Mouse (Mus musculus) hindbrain, embryonic 15.5 days (tissue): Measurements from ENCODE around the gene Prmt8. TPM values are rescaled to one million over a fixed set of nuclear protein-coding genes. Genes with fewer than 3 reads are reported as not detected.

Experiments
- ATAC-seq: fragments of 200-750 bp; cut with Nextera tagmentation; 2 replicates; pipeline ENCODE4 v1.8.0; 2017; ENCODE audit warnings: low read depth, moderate number of reproducible peaks, moderate TSS enrichment; ENCODE audit not compliant: low FRiP score
- H3K27ac ChIP-seq: fragments of 300-500 bp; sonication (generic); replicated peaks from 2 replicates; pipeline ENCODE4 v1.5.1; 2015; ENCODE audit warnings: mild to moderate bottlenecking, inconsistent platforms
- H3K27me3 ChIP-seq: fragments of 300-500 bp; sonication (generic); 2 replicates; pipeline ENCODE4 v1.6.1; 2015; ENCODE audit warnings: control low read depth, inconsistent platforms
- H3K36me3 ChIP-seq: fragments of 300-500 bp; sonication (generic); 2 replicates; pipeline ENCODE4 v1.6.1; 2015; ENCODE audit warnings: control low read depth, inconsistent platforms
- H3K4me1 ChIP-seq: fragments of 300-500 bp; sonication (generic); replicated peaks from 2 replicates; pipeline ENCODE4 v1.6.1; 2015; ENCODE audit warnings: control low read depth, inconsistent platforms
- H3K4me2 ChIP-seq: fragments of 300-500 bp; sonication (generic); 2 replicates; pipeline ENCODE4 v1.6.1; 2015; ENCODE audit warnings: moderate library complexity, mild to moderate bottlenecking, inconsistent platforms
- H3K4me3 ChIP-seq: fragments of 300-500 bp; sonication (generic); 2 replicates; pipeline ENCODE4 v1.5.1; 2015; ENCODE audit warnings: mild to moderate bottlenecking, inconsistent platforms
- H3K9ac ChIP-seq: fragments of 300-500 bp; sonication (generic); 2 replicates; pipeline ENCODE4 v1.6.1; 2015; ENCODE audit warnings: inconsistent platforms
- H3K9me3 ChIP-seq: fragments of 300-500 bp; sonication (generic); 2 replicates; pipeline ENCODE4 v1.6.1; 2016; ENCODE audit warnings: control low read depth, inconsistent platforms
- WGBS: fragments of 180-500 bp; shearing (Covaris S2); methylation state at CpG from one replicate; pipeline ENCODE4 v1.1.7; 2015; 5-methylcytosine and 5-hydroxymethylcytosine counted together
- polyA plus RNA-seq: library from polyadenylated mRNA; unstranded; fragments of >200 nt; fragmentation: Nextera tagmentation; extraction: Ambion mirVana; gene quantifications from 2 replicates; pipeline ENCODE4 v1.2.1, GENCODE M21; 2015

The Prmt8 gene
- polyA plus RNA-seq, 1 experiment from 2014 or later: 34.4 TPM

DNA sequence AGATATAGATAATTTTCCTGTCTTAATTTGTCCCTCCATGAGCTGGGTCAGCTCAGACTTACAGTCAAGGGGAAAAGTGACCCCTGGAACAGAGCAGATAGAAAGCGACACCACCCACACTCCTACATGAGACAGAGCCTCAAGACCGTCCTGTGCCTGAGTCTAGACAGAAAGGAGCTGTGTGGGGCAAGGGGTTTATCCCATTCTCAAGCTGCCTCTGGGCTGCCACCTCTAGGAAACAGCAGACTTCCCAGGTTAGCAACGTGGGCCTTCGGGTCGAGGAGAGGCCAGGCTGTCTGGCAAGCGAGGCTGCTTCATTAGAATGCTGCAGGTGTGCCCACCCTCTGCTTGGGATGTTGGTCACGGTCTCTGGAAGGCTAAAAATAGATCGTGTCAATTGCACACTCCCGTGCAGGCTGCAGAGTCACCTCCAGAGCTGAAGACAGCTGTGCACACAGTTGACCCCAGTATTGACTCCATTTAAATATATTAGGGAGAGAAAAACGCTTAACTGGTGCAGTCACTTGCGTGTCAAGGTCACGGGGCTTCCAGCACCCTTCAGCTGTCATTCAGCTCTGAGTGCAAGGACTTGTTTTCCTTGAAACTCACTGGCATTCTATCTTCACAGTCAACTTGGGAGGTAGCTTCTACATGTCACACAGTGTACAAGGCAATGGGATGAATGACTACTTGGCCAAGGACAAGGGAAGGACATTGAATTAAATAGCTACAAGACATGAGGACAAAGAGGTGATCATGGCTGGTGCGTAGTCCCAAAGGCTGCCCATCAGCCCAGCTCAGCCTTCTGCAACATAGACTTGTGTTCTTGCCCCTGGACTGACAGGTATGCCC, 33.9 kb downstream of the Prmt8 start:
- Histone ChIP-seq H3K4me3 (no peak overlapping the region), H3K9me3 (no peaks in the 10 kb centered on the region), H3K9ac (no peak overlapping the region), H3K4me2 (no peak overlapping the region), H3K4me1 (peaks cover 24% of the 10 kb centered on the region), H3K36me3 (no peaks in the 10 kb centered on the region), H3K27me3 (no peaks in the 10 kb centered on the region), H3K27ac (peak overlapping the region; percentile 71)
- peak; percentile 84 for ATAC-seq
- 26% methylated on average over 13 of the region's 13 CpGs for WGBS

DNA sequence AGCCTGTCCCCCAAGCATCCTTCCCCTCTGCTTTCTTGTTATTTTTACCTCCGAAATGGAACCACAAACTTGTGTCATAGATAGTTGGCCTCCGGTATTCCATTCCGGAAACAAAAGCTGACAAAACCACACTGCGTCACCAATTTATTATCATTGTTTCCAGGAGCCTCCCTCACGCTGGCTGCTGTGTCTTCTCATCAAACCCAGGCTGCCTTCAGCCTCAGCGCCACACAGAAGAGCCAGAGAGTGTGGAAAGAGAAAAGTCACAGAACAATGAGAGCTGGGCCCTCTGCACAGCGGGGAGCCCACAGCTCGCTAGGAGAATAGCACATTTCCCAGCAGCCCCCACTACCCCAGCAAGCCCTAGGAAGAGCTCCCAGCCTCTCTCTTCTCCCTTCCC, 46.1 kb downstream of the Prmt8 start:
- H3K27ac ChIP-seq: no peak overlapping the region
- no peak overlapping the region for H3K9ac ChIP-seq
- H3K36me3 ChIP-seq: no peaks in the 10 kb centered on the region
- H3K4me3 ChIP-seq: no peak overlapping the region
- no peak for ATAC-seq
- no peaks in the 10 kb centered on the region for H3K27me3 ChIP-seq
- H3K4me1 ChIP-seq: peaks cover 16% of the 10 kb centered on the region
- H3K4me2 ChIP-seq: no peak overlapping the region
- WGBS: 27% methylated on average over 8 of the region's 8 CpGs
- H3K9me3 ChIP-seq: no peaks in the 10 kb centered on the region

- no peak overlapping the region for H3K4me3 ChIP-seq
- peaks cover 33% of the 10 kb centered on the region for H3K4me1 ChIP-seq
- no peak overlapping the region for H3K9ac ChIP-seq
- no peaks in the 10 kb centered on the region for H3K36me3 ChIP-seq
- H3K9me3 ChIP-seq: no peaks in the 10 kb centered on the region
- H3K27ac ChIP-seq: no peak overlapping the region
- H3K4me2 ChIP-seq: no peak overlapping the region
- H3K27me3 ChIP-seq: no peaks in the 10 kb centered on the region
- WGBS: 66% methylated on average over 14 of the region's 14 CpGs
- no peak for ATAC-seq
These were observed 49.4 kb downstream of the Prmt8 start for GRCm38 (mm10) chr6:127719875-127720274.

- peak; percentile 55; the same call in 1 of the 2 replicates for ATAC-seq
- no peaks in the 10 kb centered on the region for H3K27me3 ChIP-seq
- 14% methylated on average over 21 of the region's 21 CpGs for WGBS
- peak overlapping the region; percentile 48 for H3K27ac ChIP-seq
- H3K9me3 ChIP-seq: no peaks in the 10 kb centered on the region
- no peaks in the 10 kb centered on the region for H3K36me3 ChIP-seq
- H3K4me3 ChIP-seq: peak overlapping the region; percentile 11; the same call in 1 of the 2 replicates
- H3K4me1 ChIP-seq: peaks cover 25% of the 10 kb centered on the region
- peak overlapping the region; percentile 19; the same call in 1 of the 2 replicates for H3K9ac ChIP-seq
- H3K4me2 ChIP-seq: peak overlapping the region; percentile 46
These were observed 51.8 kb downstream of the Prmt8 start for GRCm38 (mm10) chr6:127717239-127718137.

DNA sequence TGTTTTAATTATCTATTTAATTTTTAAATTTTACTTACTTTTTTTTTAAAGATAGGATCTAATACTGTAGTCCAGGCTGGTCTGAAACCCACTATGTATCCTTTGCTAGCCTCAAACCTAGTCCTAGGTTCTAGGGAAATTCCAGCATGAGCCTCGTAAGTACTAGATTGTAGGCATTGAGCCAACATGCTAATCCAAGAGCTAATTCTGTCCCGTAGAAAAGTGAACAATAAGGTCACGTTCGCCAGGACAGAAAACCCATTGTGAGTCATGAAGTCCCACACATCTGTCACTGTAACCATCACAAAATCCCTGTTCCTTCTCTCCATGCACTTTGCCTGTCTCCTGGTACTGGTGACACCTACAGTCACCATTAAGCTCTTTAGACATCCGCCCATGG, 53.8 kb downstream of the Prmt8 start:
- ATAC-seq: no peak
- H3K4me2 ChIP-seq: no peak overlapping the region
- H3K9ac ChIP-seq: no peak overlapping the region
- no peaks in the 10 kb centered on the region for H3K36me3 ChIP-seq
- peaks cover 22% of the 10 kb centered on the region for H3K4me1 ChIP-seq
- 44% methylated on average over 5 of the region's 5 CpGs for WGBS
- H3K9me3 ChIP-seq: no peaks in the 10 kb centered on the region
- no peaks in the 10 kb centered on the region for H3K27me3 ChIP-seq
- H3K4me3 ChIP-seq: no peak overlapping the region
- H3K27ac ChIP-seq: no peak overlapping the region

DNA sequence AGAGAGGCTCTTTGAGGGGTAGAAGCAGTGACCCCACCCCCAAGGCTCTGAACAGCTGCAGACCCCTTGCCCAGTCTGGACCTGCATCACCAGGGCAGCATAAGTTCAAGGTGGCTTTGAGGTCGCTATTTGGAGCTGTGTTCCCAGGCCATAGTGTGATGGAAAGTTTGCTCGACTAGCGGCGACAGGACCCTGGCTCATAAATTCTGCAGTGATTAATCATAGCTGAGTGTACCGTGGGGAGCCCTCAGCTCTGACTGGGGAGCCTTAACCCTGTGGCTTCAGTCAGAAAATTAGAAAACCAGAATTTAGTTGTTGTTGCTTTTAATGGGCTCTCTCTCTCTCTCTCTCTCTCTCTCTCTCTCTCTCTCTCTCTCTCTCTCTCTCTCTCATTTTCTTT, 54.4 kb downstream of the Prmt8 start:
- WGBS: 47% methylated on average over 5 of the region's 5 CpGs
- no peak overlapping the region for H3K27ac ChIP-seq
- no peak for ATAC-seq

GRCm38 (mm10) chr6:127708218-127708628, 61.0 kb downstream of the Prmt8 start:
- WGBS: 58% methylated on average over 1 of the region's 1 CpGs
- Histone ChIP-seq H3K4me3 (no peak overlapping the region), H3K27me3 (no peaks in the 10 kb centered on the region), H3K27ac (peak overlapping the region; percentile 49), H3K36me3 (no peaks in the 10 kb centered on the region), H3K4me1 (peaks cover 13% of the 10 kb centered on the region), H3K4me2 (no peak overlapping the region), H3K9me3 (no peaks in the 10 kb centered on the region), H3K9ac (no peak overlapping the region)
- ATAC-seq: peak; percentile 54; the same call in 1 of the 2 replicates

More for the DNA sequence above, 54.4 kb downstream of the Prmt8 start:
- no peaks in the 10 kb centered on the region for H3K9me3 ChIP-seq
- no peaks in the 10 kb centered on the region for H3K36me3 ChIP-seq
- no peak overlapping the region for H3K4me2 ChIP-seq
- peaks cover 22% of the 10 kb centered on the region for H3K4me1 ChIP-seq
- no peak overlapping the region for H3K9ac ChIP-seq
- no peaks in the 10 kb centered on the region for H3K27me3 ChIP-seq
- no peak overlapping the region for H3K4me3 ChIP-seq

GRCm38 (mm10) chr6:127701036-127701783, 68.1 kb downstream of the Prmt8 start:
- peak; percentile 79 for ATAC-seq
- 6% methylated on average over 10 of the region's 11 CpGs for WGBS
- Histone ChIP-seq H3K4me1 (peaks cover 24% of the 10 kb centered on the region), H3K4me3 (no peak overlapping the region), H3K9ac (no peak overlapping the region), H3K27ac (peak overlapping the region; percentile 73), H3K36me3 (no peaks in the 10 kb centered on the region; the same call in 1 of the 2 replicates), H3K27me3 (no peaks in the 10 kb centered on the region), H3K4me2 (no peak overlapping the region), H3K9me3 (no peaks in the 10 kb centered on the region)

- ATAC-seq: no peak
- H3K9me3 ChIP-seq: no peaks in the 10 kb centered on the region
- no peak overlapping the region for H3K4me2 ChIP-seq
- H3K4me3 ChIP-seq: no peak overlapping the region
- no peaks in the 10 kb centered on the region; the same call in 1 of the 2 replicates for H3K36me3 ChIP-seq
- no peak overlapping the region for H3K9ac ChIP-seq
- H3K4me1 ChIP-seq: no peaks in the 10 kb centered on the region
- H3K27ac ChIP-seq: no peak overlapping the region
- 87% methylated on average over 7 of the region's 7 CpGs for WGBS
- no peaks in the 10 kb centered on the region for H3K27me3 ChIP-seq
These were observed 75.6 kb downstream of the Prmt8 start for GRCm38 (mm10) chr6:127693681-127694080.

GRCm38 (mm10) chr6:127692298-127692697, 77.0 kb downstream of the Prmt8 start:
- H3K4me2 ChIP-seq: no peak overlapping the region
- H3K9ac ChIP-seq: no peak overlapping the region
- H3K9me3 ChIP-seq: no peaks in the 10 kb centered on the region
- H3K27me3 ChIP-seq: no peaks in the 10 kb centered on the region
- no peaks in the 10 kb centered on the region for H3K4me1 ChIP-seq
- H3K36me3 ChIP-seq: no peaks in the 10 kb centered on the region; the same call in 1 of the 2 replicates
- H3K27ac ChIP-seq: no peak overlapping the region
- 63% methylated on average over 7 of the region's 7 CpGs for WGBS
- H3K4me3 ChIP-seq: no peak overlapping the region
- no peak for ATAC-seq

DNA sequence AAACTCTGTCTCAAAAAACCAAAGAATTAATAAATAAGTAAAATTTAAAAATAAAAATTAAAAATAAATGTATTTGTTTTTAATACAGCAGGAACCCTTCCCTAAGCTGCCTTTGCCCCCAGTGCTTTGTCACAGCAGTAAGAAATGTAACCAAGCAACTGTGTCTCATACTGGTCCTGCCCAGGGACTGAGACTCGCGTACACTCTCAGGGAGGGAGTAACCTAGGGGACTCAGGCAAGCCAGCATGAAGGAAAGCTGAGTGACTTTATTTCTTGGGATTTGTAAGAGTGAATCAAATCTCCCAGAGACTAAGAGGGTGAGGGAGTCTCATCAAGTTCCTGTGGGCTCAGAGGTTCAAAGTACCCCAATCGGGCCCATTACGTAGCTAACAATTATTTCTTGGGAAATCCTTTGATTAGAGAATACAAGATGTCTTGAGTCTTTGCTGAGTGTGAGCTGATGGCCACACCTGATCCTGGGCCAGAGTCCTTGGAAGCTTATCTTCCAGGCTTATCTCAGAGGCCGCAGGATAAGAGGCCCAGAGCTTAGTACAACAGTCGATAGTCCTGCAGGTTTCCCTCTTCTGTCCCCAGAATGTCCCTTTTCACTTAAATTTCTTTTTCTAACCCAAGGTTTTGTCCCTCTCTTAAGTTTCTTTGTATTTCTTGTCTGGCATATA, 82.0 kb downstream of the Prmt8 start:
- Histone ChIP-seq H3K36me3 (no peaks in the 10 kb centered on the region), H3K4me1 (peaks cover 28% of the 10 kb centered on the region), H3K9me3 (no peaks in the 10 kb centered on the region), H3K4me2 (no peak overlapping the region), H3K27me3 (no peaks in the 10 kb centered on the region), H3K9ac (no peak overlapping the region), H3K27ac (no peak overlapping the region), H3K4me3 (no peak overlapping the region)
- 91% methylated on average over 6 of the region's 6 CpGs for WGBS
- no peak for ATAC-seq
